Mouse (Mus musculus): Measurements from ENCODE around the gene Sncg.
"Not testable (repeated sequence)": the region's sequence is repeated elsewhere in the genome, so short reads cannot be mapped to it uniquely, and the experiment has no call there.

The Sncg gene

DNA sequence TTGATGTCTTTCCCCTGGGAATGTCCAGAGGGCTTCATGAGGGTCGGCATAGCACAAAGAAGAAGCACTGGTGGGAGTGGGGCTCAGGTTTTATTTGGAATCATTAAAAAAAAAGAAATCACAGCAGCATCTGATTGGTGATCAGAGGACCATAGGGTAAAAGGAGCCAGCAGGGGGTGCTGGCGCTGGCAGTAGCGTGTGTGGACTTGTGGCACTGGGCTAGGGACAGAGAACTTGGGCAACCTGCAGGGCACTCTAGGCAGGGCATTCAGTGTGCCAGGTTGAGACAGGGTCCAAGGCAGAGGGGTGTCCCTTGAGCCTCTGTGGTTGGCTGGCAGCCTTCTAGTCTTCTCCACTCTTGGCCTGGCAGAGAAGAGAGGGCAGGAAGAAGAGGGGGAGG is 4.4 kb downstream of the Sncg start:
- no peak for DNase-seq

DNA sequence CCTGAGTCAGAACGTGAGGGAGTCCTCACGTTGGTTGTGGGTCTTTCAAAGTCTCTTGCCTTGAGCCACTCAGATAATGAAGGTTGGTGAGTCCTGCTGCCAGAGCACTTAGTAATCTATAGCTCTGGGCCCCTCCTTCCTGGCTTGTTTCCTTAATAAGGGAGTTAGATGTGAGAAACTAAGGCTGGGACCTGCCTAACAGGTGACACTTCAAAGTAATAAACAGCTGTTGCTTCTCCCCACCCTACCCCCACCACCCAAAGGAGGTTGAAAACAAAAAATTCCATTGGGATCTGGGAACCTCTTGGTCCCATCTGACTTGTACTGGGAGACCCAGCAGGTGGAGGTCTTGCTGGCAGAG is 9.5 kb downstream of the Sncg start:
- no peak for DNase-seq

- DNase-seq = not testable (repeated sequence)
Observed at GRCm38 (mm10) chr14:34364254-34365146, 10.1 kb downstream of the Sncg start.

DNA sequence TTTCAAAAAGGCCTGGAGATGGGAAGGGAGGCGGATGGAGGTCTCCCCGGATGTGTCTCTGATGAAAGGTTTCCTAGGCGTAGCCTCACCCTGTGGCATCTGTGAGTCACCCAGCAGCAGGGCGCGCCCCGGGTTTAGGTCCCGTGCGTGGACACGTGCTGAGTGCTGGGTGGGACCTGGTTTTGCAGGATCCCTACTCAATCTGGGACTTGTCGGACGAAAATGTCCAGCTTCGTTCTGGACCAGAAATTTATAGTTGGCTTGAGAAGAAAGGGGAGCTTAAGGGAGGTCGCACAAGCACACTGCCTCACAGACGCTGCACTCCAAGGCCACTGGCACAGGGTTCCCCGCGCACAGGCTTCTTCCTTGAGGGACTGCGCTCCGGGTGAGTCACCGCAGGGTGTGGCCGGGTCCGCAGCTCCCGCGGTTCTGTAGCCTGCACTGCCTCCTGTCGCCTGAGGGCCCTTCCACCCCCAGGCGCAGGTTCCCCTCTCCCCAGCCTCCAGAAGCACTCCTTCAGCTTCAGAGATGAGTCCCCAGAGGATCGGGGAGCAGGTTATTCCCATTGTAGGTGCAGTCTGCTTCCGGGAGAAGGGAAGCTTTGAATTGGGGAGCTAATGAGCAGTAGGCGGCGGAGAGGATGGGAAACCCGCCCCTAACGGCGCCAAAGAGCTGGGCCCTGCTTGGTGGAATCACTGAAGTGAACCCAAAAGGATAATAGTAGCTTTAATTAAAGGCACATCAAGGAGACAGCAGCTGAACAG is 10.9 kb downstream of the Sncg start:
- DNase-seq = peak; percentile 69 to 89

DNA sequence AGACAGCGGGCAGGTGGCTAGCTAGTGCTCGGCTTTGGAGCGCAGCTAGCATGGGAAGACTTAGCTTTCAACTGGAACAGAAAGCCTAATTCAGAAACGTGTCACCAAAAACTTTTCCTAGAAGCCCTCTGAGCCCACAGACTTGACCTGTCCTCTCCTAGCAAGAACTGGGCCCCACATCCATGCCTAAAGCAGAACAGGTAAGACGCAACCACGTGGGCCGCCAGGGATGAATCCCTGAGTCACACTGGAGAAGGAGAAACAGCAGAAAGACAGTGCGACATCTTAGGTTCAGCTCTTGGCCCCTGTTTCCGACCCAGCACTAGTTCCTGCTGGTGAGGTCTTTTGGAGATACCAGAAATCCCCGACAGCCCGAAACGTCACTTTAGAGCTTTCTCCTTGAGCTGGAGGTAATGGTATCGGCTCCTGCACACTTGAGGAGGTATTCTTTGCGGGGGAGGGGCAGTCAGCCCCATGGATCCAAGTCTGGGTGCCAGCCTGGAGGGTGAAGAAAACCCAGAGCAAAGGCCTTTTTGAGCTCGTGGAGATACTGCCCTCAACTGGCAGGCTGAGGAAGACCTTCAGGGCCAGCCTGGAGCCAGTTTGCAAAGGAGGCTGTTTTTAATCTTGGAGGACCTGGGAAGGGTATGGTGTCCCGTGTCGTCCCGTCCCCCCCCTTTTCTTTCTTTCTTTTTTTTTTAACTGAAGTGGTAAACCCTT is 11.7 kb downstream of the Sncg start:
- DNase-seq = peak; percentile 81 to 88

GRCm38 (mm10) chr14:34362135-34362534 is 12.5 kb downstream of the Sncg start:
- no peak for DNase-seq

- peak; percentile 49 to 72 for DNase-seq
Observed at GRCm38 (mm10) chr14:34360251-34360650, 14.3 kb downstream of the Sncg start.

DNA sequence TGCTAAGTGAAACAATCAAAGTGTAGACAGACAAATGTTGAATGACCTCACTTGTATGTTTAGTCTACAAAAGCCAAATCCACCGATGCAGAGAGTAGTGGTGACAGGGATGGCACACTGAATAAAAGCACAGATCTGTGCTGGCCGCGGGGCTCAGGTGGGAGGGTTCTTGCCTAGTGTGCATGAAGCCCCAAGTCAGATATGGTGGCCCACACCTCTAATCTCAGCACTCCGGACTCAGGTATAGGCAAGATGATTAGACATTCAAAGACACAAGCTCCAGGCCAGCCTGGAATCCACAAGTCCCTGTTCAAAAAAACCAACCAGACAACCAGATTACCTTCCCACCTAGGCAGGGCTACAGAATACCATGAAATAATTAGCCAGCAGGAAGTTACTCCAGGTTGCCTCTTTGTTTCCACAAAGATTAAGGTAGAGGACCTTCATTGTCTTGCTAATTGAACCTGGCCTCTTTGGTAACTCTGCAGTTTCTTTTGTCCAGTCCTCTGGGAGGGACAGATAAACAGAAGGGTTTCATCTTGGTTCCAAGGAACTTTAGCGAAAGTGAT is 14.8 kb downstream of the Sncg start:
- no peak for DNase-seq

DNA sequence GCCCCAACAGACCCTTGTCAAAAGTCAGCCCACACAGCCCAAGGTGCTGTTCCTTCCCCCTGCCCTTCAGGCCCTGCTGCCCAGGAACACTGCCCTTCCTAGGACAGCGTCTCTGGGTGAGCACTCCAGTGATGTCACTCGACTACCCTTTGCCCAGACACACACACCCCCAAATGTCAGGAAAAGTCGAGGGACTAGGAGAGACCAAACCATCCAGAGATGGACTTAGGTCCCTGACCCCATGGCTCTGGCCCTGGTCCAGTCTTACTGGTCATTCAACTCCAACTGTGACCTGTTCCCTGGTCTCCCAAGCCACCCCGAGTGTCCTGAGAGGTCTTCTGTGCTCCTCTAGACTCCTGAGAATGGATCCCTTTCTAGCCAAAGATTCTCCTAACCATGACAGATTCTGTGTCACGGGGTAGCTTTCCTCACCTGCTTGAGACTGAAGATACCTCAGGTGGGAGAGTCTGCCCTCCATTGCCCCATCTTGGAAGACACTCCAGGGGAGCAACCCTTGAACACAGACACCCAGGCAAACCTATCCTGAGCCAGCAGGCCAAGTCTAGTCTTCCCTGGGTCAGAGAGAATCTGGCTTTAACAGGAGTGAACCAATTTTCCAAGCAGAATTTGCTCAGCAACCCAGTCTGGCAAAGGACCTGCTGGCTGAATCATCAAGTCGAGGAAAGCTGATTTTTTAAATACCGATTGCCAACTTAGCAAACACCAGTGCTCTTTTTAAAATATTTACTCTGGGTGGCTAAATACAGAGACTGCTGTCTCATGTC is 16.7 kb downstream of the Sncg start:
- peak; percentile 86 to 94 for DNase-seq

- no peak for DNase-seq
Observed at GRCm38 (mm10) chr14:34355301-34355700, 19.3 kb downstream of the Sncg start, which contains the start of gene Fam25c. TSS of gene Fam25c (minus strand) at chr14:34355433.

- peak; percentile 39 to 87 for DNase-seq
Observed at GRCm38 (mm10) chr14:34354456-34354855, 20.1 kb downstream of the Sncg start.

DNA sequence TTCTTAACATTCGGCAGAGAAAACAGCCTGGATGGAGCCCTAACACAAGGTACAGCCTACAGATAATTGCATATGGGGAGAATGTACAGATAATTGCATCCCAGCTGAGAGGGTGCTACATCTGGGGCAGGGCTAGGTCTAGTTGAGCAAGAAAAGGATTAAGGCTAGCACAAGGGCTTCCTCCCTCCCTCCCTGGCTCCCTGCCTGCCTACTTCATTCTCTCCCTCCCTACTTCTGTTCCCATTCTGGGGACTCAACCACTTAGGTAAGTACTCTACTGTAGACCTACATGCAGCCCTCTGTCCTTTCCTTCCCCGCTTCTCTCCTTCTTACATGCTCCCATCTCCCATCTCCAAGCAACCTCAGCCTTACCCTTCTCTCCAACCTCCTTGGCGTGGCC is 21.3 kb downstream of the Sncg start:
- DNase-seq = no peak

DNA sequence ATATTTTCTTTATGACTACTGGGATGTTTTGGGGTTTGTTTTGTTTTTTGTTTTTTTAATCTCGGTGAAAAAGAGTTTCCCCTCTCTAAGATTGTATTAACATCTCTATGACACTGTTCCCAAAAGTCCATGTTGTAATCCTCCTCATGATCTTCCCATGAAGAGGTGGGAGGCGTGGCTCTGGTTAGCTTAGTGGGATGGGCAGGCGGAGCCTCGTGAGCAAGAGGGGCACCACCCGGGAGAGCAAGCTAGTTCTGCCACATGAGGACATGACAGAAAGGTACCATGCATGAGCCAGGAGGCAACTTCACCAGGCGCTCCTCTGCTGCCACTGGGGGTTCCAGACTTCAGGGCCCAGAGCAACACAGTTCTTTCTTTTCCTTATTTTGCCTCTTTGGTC is 22.1 kb downstream of the Sncg start:
- peak in 1 of 2 experiments; percentile 38 for DNase-seq

GRCm38 (mm10) chr14:34351660-34352059 is 22.9 kb downstream of the Sncg start:
- peak in 1 of 2 experiments; percentile 55 for DNase-seq

DNA sequence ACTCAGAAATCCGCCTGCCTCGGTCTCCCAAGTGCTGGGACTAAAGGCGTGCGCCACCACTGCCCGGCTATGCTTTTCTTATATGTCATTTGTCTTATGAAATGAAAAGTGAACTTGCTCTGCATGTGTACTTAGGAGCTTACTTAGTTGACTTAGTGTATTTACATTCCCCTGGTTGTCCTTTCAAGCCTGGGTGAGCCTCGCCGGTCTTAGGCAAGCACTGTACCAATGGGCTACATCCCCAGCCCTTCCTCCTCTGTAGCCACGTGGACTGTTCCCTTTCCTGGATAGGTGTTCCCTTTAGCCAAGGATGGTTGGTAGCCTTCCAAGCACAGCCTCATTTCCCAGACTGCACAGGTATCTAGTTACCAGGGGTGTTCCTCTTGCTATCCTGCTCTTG is 25.6 kb downstream of the Sncg start:
- DNase-seq = peak; percentile 16 to 71

- DNase-seq = peak in 1 of 2 experiments; percentile 30
Observed at GRCm38 (mm10) chr14:34348301-34348700, 26.3 kb downstream of the Sncg start.

- DNase-seq = peak in 1 of 2 experiments; percentile 33
Observed at GRCm38 (mm10) chr14:34347084-34347483, 27.5 kb downstream of the Sncg start.

DNA sequence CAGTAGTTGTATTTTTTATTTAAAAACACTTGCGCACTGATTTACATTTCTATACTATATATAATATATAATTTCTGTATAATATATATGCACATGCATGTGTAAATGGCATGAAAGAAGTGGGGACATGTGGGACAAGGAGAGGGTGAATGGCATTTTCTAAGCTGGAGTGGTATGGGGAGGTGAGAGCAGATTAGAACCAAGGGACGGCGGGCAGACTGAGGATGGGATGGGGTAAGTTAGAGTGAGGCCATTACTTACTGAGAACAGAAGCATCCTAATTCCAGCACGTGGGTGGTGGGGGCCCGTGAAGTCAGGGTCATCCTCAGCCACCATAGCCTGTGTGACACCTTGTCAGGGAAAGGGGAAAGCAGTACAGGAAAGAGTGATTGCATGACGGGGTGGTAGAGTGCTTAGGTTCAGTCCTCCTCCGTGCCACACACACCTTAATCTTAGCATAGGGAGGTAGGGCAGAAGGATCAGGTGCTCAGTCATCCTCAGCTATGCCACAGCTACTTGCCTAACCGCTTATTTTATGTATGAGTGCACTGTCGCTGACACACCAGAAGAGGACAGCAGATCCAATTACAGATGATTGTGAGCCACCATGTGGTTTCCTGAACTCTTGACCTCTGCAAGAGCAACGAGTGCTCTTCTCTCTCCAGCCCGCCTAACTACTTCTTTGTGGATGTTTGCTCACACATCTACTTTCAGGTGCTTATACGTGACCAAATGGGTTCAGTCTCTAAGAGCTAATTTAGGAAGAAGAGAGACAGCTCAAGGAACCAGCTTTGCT is 28.6 kb downstream of the Sncg start:
- peak in 1 of 2 experiments; percentile 35 for DNase-seq

GRCm38 (mm10) chr14:34344361-34344760 is 30.2 kb downstream of the Sncg start:
- DNase-seq = peak in 1 of 2 experiments; percentile 17

GRCm38 (mm10) chr14:34343078-34343477 is 31.5 kb downstream of the Sncg start:
- DNase-seq = no peak

- DNase-seq = no peak
Observed at GRCm38 (mm10) chr14:34341993-34342392, 32.6 kb downstream of the Sncg start.
